Mouse (Mus musculus) ES-Bruce4 (cell line): ENCODE measurements around the gene Scgb1a1.

Source experiments
- CTCF ChIP-seq: IDR thresholded peaks from one replicate; pipeline ENCODE4 v1.8.1; 2011; ENCODE audit warnings: low read depth, low read length
- EP300 ChIP-seq: IDR thresholded peaks from 2 replicates; pipeline ENCODE4 v1.6.1; 2011; ENCODE audit warnings: low read depth, low read length; ENCODE audit not compliant: insufficient read depth
- POLR2A ChIP-seq: IDR thresholded peaks from one replicate; pipeline ENCODE4 v1.8.1; 2011; ENCODE audit warnings: low read length; ENCODE audit not compliant: insufficient read depth

- TF ChIP-seq CTCF (no peak), POLR2A (no peak), EP300 (no peak)
Measured at GRCm38 (mm10) chr19:9060103-9060502, 27.7 kb downstream of the Scgb1a1 start.
